Mouse (Mus musculus): Measurements from ENCODE around the gene Brdt.
A peak's percentile ranks its signal among the peaks of the same experiment; 100 is the strongest.

Brdt gene

DNA sequence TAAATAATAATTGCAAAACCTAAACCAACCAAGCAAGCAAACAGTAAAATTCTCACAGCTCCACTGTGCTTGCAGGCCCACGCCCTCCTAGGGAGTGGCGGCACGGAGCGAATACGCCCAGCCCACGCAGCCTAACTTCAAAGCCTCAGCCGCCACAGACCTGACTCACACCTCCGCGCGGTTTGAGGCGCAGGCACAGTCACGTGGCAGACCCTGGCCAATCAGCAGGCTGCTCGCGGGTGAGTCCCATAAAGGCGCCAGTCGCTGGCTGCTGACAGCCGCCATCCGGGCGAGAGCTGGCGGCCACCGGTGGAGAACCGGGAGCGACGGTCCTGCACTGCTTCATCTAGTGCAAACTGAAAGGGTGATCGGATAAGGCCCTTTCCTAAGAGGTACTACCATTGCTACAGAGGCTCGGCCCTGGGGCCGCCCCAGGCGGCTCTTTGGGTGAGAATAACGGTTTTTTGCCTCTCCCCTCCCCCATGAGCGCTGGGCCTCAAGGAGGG, at the start of gene Brdt:
Gene Brdt, plus strand, starts transcription at position 244 of the 506 bp plus-strand sequence.
- DNase-seq (ENCODE audit: extremely low read depth, insufficient read length, low spot score) = peak; percentile 6

DNA sequence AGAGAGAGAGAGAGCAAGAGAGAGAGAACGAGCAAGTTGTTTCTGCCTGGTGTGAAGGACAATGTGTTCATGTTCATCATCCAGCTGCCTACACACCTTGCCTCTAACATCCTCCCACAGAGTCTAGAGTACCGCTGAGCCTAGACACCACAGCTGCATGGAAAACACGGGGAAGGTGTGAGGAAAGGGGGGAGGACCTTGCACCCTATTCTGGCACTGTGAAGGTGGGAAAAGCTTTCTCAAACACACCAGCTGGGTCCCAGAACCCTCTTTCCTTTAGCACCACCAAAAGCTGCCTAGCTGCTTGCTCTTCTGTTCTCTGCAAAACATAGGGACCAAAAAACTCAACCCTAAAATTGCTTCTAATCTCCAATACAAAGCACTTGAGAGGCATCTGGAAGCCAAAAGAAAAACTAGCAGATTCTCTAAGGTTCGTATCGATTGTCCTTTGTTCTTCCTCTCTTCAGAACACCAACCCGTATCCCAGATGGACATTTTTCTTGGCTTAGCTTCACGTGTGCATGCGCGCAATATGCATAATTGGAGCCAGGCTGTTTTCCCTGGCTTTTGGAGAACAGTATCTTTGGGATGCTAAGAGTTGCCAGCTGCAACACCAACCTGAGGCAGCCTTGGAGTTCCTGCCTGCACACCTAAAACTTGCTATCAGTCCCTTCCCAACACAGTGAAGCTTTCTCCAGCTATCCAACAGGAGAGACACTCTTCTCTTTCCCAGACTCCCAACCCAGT, 48.2 kb upstream of the Brdt start:
- DNase-seq (ENCODE audit: extremely low read depth, insufficient read length, low spot score) = no peak

DNA sequence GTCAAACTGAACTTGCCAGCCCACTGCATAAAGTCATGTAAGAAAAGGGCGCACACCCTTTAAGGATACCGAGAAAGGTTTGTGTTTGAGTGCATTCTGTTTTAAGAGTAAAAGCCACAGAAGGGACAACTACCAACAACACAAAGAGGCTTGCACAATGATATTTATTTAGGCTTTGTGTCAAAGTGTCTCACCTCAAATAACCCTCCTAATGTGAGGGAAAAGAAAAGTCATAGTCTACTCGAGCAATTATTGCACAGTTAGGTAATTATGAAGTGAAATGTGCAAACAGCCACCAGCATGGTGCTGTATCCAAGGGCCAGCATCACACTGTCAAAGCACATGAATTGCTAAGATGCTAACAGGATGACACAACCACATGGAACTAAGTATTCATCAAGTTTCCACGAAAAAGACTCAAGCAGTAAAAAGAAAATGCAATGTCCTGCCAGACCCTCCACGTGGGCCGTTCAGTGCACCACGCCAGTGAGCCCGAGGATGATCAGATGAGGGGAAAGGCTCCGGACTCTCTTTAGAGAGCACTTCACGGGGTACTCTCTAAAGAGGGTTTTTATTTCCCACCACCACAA, 46.9 kb upstream of the Brdt start:
- no peak for DNase-seq (ENCODE audit: extremely low read depth, insufficient read length, low spot score)

DNA sequence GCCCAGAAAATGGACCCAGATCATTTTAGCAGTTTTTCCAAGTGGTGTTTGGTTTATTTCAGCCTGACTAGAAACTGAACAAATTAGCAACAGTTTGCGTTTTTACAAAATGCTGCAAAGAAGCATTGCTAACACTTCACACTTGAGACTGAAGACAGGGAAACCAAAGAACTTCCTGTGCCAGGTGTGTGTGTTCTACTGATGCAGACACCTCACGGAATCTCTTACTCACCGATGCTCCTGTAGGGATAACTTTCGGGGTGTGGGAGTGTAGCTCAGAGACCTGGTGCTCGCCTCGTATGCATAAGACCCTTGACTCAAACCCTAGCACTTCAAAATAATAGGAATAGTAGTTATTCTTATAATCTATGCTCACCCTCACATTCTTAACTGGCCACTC, 45.4 kb upstream of the Brdt start:
- DNase-seq (ENCODE audit: extremely low read depth, insufficient read length, low spot score) = no peak

DNA sequence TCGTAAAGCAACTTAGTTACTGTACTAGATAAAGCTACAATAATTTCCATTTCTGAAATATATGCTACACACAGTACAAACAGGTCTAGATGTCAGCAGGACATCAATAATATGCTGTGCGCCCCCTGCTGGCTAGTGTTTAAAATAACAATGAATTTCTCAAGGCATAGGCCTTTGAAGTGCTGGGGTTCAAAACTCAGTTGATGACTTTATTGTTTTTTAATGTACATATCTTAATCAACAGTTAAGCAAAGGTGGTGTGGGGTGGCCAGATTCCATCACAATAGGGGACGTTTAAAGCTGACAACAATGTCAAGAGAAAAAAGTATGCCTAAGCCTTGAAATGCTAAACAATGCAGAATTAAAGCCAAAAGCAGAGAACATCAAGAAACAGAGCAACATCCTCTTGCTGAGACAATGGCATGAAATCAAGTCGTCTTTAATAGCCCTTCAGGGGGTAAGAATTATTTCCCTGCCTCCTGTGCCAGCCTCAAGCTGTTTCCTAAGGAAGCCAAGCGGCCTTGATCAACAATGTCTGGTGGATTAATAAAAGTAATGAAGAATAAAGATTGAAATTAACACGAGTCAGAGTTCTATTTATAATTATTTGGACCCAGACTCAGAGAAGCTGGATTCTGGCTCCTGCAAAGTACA, 43.6 kb upstream of the Brdt start:
- DNase-seq (ENCODE audit: extremely low read depth, insufficient read length, low spot score) = peak; percentile 32

DNA sequence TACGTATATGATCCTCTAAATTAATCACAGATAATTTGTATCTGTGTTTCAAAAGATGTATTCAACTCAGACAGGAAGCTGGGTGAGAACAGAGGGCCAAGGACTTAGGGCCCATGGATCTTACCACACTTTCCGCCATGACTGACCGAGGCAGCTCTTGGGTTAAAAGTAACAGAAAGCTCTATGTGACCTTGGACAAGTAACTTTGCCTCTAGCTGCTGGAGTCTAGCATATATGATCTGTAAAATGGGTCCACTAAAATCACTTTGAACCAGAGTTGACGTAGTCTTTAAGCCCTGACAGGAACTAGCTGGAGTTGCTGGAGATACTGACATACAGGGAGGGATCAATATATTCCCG, 43.1 kb upstream of the Brdt start:
- DNase-seq (ENCODE audit: extremely low read depth, insufficient read length, low spot score) = no peak

DNA sequence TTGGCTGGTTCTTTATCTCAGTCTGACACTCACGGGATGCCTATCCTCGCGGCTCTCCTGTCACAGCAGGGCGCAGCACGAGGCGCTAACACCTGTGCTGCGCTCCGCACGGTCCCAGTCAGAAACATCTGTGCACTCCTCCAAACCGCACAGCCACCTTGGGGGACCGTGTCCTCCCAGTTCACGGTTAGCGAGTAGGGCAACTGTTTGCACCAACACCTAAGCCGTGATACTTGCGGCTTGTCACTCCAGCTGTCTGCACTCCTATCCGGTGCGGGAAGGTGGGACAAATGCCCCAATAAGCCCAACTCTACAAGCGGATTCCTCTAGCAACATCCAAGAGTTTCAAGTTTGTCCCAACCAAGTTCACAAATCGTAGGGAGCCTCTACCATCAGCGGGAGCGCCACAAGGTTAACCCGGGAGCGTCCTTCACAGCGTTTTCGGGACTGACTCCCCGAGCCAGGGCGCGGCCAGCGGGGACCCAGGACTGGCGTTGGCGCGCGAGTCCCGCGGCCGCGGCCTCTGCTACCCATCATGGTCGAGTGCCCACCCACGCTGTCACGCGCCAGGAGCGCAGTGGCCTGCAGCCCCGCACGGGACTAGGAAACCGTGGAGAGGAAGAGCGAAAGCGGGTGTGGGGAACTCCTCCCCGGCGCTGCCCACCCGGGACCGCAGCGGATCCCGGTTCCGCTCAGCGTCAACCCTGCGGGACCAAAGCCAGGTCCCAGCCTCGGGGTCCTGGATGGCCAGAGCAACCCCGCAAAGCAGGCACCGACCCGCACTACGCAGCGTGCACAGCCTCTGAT, 42.3 kb upstream of the Brdt start:
- DNase-seq (ENCODE audit: extremely low read depth, insufficient read length, low spot score) = peak; percentile 64

DNA sequence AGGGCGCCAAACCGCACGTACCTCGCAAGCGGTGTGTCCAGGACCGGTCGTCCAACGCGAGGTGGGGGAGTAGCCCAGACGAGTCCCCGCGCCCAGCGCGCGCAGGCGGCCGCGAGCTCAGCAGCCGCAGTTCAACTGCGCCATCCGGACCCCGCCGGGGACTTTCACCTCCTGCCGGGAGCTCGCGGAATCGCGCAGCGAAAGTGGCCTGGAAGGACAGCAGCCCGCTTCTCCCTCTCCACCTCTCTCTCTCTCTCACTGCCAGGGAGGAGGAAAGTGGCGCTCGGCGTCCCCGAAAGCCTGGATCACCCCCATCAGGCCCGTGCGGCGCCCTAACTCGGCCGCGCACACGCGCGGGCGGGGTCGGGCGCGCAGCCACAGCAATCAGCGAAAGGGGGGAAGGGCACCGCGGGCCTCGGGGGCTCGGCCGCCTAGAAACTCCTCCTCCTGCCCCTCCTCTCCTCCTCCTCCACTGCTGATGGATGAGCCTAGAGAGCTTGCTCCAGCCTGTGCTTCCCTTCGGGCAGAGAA, 41.7 kb upstream of the Brdt start, which contains the start of gene Tgfbr3:
Gene Tgfbr3, minus strand, starts transcription at position 396 of the 531 bp plus-strand sequence.
- peak; percentile 89 for DNase-seq (ENCODE audit: extremely low read depth, insufficient read length, low spot score)

DNA sequence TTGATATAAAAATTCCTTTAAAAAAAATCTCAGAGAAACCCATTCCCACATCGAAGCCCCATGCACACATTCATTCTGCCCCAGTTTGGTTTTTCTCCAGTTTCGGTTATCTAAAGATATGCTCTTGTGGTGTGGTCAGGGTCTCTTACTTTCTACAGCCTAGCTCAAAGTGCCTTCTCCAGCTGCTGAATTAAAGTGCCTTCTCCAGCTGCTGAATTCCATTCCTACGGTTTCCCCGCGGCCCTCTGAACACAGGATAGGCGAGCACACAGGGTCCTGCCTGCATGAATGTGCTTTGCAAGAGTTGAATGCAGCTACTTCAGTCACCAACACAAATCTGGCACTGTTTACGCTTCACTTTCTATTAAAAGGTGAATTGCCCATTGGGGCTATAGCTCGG, 41.0 kb upstream of the Brdt start:
- DNase-seq (ENCODE audit: extremely low read depth, insufficient read length, low spot score) = no peak

DNA sequence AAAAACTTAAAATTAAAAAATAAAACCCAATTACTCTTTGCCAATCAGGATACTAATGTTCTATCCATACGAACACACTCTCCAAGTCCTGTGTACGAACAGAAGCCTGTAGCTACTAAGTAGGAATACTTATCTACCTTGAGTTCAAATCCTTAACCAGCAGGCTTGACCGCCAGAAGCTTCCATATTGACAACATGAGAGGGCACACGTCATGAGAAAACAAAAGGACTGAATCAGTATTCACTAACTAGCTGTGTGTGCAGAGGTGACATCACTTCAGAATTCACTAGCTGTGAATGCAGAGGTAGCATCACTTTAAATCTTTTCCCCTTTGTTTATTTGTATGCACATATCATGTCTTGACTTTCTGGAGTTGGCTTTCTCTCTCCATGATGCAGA, 36.9 kb upstream of the Brdt start:
- DNase-seq (ENCODE audit: extremely low read depth, insufficient read length, low spot score) = no peak

DNA sequence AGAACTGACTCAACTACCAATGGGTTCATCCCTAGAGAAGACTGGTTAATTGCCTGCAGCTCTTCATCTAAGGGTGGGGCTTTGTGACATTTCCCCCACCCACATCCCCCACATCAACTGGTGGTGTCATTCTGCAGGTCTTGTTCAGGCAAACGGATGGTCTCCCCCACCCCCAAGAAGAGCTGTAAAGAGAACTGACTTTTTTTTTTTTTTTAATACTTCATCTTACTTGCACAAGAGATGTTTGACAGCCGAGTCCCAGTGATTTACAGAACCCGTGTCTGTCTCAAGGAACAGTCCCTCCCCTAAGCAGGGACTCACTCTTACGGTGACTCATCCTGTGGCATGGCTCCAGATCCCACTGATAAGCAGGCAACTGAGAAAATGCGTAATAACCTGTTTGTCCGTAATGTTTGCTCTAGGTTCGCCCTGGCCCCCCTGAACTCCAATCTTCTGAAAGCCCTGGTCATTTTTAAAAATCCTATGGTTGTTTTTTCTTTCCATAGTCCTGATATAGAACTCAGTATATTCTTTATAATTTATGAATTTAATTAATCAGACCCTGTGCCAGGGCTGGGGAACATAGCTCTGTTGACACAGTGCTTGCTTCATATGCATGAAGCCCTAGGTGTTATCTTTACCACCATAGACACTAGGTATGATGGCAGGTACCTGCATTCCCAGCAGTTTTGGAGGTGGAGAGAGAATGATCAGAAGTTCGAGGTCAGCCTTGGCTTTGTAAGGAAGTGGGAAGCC, 35.7 kb upstream of the Brdt start:
- peak; percentile 29 for DNase-seq (ENCODE audit: extremely low read depth, insufficient read length, low spot score)

DNA sequence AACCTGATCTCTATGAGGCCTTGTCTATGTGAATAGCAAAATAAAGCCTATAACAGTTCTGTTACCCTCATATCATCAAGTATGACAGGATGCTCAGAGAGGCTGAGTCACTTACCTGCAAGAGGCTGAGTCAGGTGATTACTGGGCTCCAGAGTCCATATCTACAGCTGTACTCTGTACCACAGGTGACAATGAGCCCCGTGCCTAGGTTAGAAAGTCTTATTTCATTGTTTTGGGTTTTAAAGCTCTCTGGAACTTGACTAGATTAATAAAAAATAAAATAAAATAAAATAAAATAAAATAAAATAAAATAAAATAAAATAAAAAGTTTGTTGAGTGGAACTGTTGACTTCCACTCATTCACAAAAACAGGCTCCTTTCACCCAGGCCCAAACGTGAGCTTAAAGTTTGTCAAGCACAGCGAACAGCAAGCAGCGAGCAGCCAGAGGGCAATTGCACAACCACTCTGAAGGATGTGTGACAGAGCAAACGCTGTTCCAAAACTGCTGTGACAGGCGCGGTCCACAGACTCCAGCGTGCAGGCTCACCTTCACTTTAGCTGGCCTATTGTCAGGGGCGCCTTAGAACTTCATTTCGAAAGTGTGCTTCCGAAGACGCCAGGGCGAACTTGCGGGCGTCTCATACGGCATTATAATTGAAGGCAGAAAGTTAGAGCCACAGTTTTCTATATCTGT, 35.0 kb upstream of the Brdt start:
- DNase-seq (ENCODE audit: extremely low read depth, insufficient read length, low spot score) = no peak

DNA sequence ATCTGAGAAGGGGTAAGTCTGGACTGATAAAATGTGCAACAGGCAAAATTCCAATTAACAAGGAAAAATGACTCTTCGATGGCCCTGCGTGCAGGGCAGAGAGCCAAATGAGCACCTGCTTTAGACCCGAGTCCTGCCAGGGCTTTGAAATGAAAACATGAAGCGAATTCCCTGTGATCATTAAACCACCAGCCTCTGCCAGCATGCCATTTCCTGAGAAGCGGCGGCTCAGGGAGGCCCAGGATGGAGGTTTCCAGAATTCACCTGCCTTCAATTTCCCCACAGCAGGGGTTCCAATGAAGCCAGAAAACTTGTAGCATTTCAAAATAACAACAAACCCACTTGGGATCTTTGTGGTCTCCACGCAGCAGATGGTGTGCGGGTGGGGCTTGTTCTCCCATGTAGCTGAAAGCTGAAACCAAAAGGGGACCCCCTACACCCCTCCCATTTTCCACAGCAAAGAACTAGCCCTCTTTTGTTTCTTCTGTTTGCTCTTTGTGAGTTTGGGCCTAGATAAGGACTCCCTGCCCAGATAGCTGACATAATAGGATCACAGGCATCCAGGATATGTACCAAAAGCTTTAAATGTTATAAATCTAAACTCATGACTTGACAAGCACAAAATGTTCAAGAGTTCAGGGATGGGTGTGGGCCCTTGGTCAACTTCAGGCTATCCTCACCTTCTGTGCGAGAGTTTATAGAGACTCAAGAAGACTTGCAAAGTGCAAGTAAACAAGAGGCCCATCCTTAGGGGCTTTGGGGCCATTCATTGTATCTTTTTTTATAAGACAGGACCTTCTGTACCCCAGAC, 34.2 kb upstream of the Brdt start:
- no peak for DNase-seq (ENCODE audit: extremely low read depth, insufficient read length, low spot score)

DNA sequence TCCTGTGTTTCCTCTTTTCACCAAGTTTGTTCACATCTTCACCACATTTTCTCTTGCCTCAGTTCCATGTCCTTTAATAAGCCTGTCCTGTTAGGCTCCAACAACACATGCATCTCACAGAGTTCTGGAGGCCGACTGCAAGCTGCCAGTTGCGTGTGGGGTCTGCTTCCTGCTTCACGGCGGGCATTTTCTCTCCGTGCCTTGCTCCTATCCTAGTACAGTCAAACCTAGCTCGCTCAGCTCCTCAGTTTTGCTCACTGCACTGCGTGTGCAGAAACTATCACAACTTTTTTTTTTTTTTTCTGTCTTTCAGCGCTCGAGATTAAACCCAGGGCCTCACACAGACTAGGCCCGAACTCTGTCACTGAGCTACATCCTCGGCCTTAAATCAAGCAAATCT, 32.1 kb upstream of the Brdt start:
- DNase-seq (ENCODE audit: extremely low read depth, insufficient read length, low spot score) = no peak

DNA sequence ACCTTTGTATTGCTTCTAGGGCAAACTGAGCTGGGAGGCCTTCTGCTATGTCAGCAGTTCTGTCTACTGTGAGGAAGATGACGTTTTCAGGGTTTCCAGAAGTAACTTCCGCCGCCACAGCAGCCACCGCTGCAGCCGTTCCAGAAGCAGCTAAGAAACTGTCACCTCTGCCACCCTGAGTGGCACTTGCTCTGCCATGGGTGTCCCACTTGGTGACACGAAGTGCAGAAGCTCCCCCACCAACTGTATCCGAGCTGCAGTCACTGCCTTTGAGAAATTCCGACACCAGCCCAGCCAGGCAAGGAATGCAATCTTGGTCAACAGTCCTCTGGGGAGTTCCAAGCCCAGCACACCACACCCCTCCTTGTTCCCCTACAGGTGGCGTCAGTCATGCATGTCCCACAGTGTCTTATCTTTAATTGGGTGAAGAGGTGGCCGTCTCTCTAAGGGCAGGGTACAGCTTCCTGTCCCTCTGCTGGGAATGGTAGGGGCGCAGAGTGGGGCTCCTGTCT, 27.6 kb upstream of the Brdt start:
- no peak for DNase-seq (ENCODE audit: extremely low read depth, insufficient read length, low spot score)

DNA sequence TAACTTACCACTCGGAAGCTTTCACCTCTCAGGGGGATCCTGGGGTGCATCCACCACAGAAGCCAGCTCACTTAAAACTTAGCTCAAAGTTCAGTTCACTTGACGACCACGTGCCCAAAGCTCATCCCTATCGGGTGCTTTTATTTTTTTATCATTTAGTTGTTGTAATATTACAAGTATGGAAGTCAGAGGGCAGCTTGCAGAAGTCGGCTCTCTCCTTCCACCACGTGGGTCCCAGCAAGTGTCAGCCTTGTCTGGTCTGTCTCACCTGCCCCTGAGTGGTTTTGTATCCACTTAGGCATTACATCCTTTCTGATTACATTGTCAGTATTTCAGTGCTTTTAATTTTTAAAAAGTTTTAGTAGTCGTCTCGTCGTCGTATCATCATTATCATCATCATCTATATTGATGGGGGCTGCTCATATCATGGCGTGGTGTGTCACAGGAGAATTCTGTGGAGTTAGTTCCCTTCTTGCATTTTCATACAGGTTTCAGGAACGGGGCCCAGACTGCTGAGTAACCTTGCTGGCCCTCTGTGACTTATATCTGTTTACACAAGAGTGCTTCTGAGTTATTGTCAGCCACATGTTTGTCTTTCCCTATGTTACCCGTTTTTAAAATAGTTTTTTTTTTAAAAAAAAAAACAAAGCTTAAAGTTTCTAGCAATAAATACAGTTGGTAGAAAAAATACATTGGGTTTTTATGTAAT, 26.7 kb upstream of the Brdt start:
- no peak for DNase-seq (ENCODE audit: extremely low read depth, insufficient read length, low spot score)

DNA sequence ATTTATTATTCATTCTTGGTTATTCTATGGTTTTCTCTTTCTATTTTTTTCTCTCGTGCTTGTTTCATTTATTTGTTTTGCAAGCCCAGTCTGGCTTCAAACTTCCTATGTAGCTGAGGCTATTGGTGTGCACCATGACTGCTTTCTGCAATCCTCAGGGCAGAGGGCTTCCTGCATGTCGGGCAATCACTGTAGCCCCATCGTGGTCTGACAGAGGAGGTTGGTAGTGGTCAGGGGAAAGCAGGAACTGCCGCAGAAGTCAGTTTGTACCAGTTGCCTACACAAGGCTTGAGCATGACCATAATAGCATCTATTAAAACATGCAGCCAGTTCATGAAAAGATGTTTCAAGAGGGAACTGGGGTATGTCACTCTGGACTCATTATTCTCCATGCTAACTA, 23.5 kb upstream of the Brdt start:
- DNase-seq (ENCODE audit: extremely low read depth, insufficient read length, low spot score) = no peak

DNA sequence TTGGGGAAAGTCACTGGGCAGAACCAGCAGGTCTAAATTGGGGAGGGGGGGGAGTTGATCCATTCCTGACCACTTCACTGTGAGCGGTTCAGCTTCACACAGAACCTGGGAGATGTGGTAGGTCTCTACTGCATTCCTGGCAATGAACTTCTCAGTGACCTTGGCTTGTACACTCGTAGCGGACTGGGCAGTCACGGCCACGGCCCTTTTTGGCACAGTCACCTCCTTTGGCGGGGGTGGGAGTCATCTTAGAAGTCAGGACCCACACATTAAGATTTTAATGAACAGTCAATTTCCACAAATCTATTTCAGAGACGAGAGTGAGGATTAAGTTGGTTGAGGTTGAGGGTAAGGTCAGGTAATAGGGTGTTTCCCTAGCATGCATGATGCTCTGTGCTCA, 13.8 kb upstream of the Brdt start:
- no peak for DNase-seq (ENCODE audit: extremely low read depth, insufficient read length, low spot score)

Measured in 3134 (cell line).